Mouse (Mus musculus): ENCODE measurements around the gene Lrrc46. TPM values are rescaled to one million over a fixed set of nuclear protein-coding genes. Genes with fewer than 3 reads are reported as not detected.

The Lrrc46 gene
- 1 to 10 TPM; 1.3 TPM for total RNA-seq (2021)
- long read RNA-seq, experiment 1 = 0 reads
- long read RNA-seq, experiment 2, partial matches to known transcripts = 1 of 1 reads
- long read RNA-seq, experiment 2, other reads (novel, unspliced or antisense) = 0 of 1 reads

GRCm38 (mm10) chr11:97041022-97041899, at the start of gene Lrrc46, which contains the start of gene Mrpl10:
TSS of gene Lrrc46 (minus strand) at chr11:97041407.
TSS of gene Mrpl10 (plus strand) at chr11:97041560.
- peak; percentile 91 to 93 for DNase-seq

- DNase-seq = no peak
These were observed 45.2 kb upstream of the Lrrc46 start for GRCm38 (mm10) chr11:97086365-97086764.

- DNase-seq = no peak
These were observed 43.8 kb upstream of the Lrrc46 start for GRCm38 (mm10) chr11:97084821-97085505.

- peak; percentile 61 to 69 for DNase-seq
These were observed 42.4 kb upstream of the Lrrc46 start for GRCm38 (mm10) chr11:97083401-97084140.

GRCm38 (mm10) chr11:97082977-97083376, 41.8 kb upstream of the Lrrc46 start:
- peak; percentile 58 to 77 for DNase-seq

GRCm38 (mm10) chr11:97080291-97080690, 39.1 kb upstream of the Lrrc46 start:
- DNase-seq = no peak

GRCm38 (mm10) chr11:97078751-97079150, 37.5 kb upstream of the Lrrc46 start:
- DNase-seq = peak; percentile 26 to 41

GRCm38 (mm10) chr11:97074235-97074634, 33.0 kb upstream of the Lrrc46 start:
- DNase-seq = no peak

GRCm38 (mm10) chr11:97072533-97072932, 31.3 kb upstream of the Lrrc46 start:
- DNase-seq = peak in 1 of 2 experiments; percentile 52

GRCm38 (mm10) chr11:97071129-97071528, 29.9 kb upstream of the Lrrc46 start:
- DNase-seq = no peak

GRCm38 (mm10) chr11:97069770-97070169, 28.6 kb upstream of the Lrrc46 start:
- no peak for DNase-seq

GRCm38 (mm10) chr11:97069333-97069732, 28.1 kb upstream of the Lrrc46 start:
- no peak for DNase-seq

- DNase-seq = no peak
These were observed 25.6 kb upstream of the Lrrc46 start for GRCm38 (mm10) chr11:97066656-97067360.

- DNase-seq = no peak
These were observed 24.5 kb upstream of the Lrrc46 start for GRCm38 (mm10) chr11:97065538-97066295.

- DNase-seq = no peak
These were observed 22.7 kb upstream of the Lrrc46 start for GRCm38 (mm10) chr11:97063921-97064295.

GRCm38 (mm10) chr11:97063274-97063920, 22.2 kb upstream of the Lrrc46 start:
- no peak for DNase-seq

GRCm38 (mm10) chr11:97052219-97052646, 11.0 kb upstream of the Lrrc46 start:
- DNase-seq = peak; percentile 58 to 73

- peak in 1 of 2 experiments; percentile 38 for DNase-seq
These were observed 9.9 kb upstream of the Lrrc46 start for GRCm38 (mm10) chr11:97050944-97051586.

- DNase-seq = peak; percentile 85 to 89
These were observed 9.2 kb upstream of the Lrrc46 start, which contains the start of gene Osbpl7 for GRCm38 (mm10) chr11:97050216-97050943. TSS of gene Osbpl7 (plus strand) at chr11:97050628.

Data from adrenal gland, postnatal 36 days (tissue).